Mouse (Mus musculus): ENCODE measurements around the gene Fbxo39. TPM values are rescaled to one million over a fixed set of nuclear protein-coding genes. Genes with fewer than 3 reads are reported as not detected.

Gene Fbxo39
- not detected in 2 replicates for polyA plus RNA-seq (2015; fragmentation: Nextera tagmentation; extraction: Ambion mirVana)

GRCm38 (mm10) chr11:72314151-72314895 is at the start of gene Fbxo39:
TSS of gene Fbxo39 (plus strand) at chr11:72314444.
- Histone ChIP-seq H3K4me3 (peak within 1 kb of the TSS; percentile 26), H3K27me3 (peaks cover 26% of the 10 kb centered on the region), H3K4me2 (peak within 1 kb of the TSS; percentile 52), H3K4me1 (0 out of 2 replicates have a peak, but pooled peaks cover 5% of the 10 kb centered on the region), H3K9me3 (replicated peaks) (no peaks in the 10 kb centered on the region), H3K36me3 (ENCODE audit: poor library complexity, severe bottlenecking) (no peaks in the 10 kb centered on the region), H3K9ac (peak within 1 kb of the TSS; percentile 45), H3K27ac (no peak within 1 kb of the TSS)
- ATAC-seq: no peak
- 10% methylated on average over 42 of the region's 42 CpGs for WGBS

- no peak for ATAC-seq
- Histone ChIP-seq H3K9me3 (replicated peaks) (no peaks in the 10 kb centered on the region), H3K36me3 (ENCODE audit: poor library complexity, severe bottlenecking) (no peaks in the 10 kb centered on the region), H3K4me3 (no peak overlapping the region), H3K9ac (no peak overlapping the region), H3K4me1 (peaks cover 22% of the 10 kb centered on the region), H3K4me2 (peak overlapping the region; percentile 66), H3K27ac (no peak overlapping the region), H3K27me3 (peaks cover 41% of the 10 kb centered on the region)
- 6% methylated on average over 11 of the region's 11 CpGs for WGBS
Measured at GRCm38 (mm10) chr11:72265483-72265882, 48.8 kb upstream of the Fbxo39 start.

- peaks cover 41% of the 10 kb centered on the region for H3K27me3 ChIP-seq
Measured at GRCm38 (mm10) chr11:72266207-72266959, 47.9 kb upstream of the Fbxo39 start.

GRCm38 (mm10) chr11:72266960-72267560 is 47.2 kb upstream of the Fbxo39 start, which contains the start of gene Slc13a5:
TSS of gene Slc13a5 (minus strand) at chr11:72267222.
- Histone ChIP-seq H3K36me3 (ENCODE audit: poor library complexity, severe bottlenecking) (no peaks in the 10 kb centered on the region), H3K9me3 (replicated peaks) (no peaks in the 10 kb centered on the region), H3K4me1 (peaks cover 22% of the 10 kb centered on the region), H3K4me3 (peak within 1 kb of the TSS; percentile 40), H3K9ac (peak within 1 kb of the TSS; percentile 40), H3K27ac (no peak within 1 kb of the TSS), H3K27me3 (peaks cover 41% of the 10 kb centered on the region), H3K4me2 (peak within 1 kb of the TSS; percentile 66)
- under 1% methylated on average over 36 of the region's 36 CpGs for WGBS
- peak; percentile 66 for ATAC-seq

More at GRCm38 (mm10) chr11:72266207-72266959, 47.9 kb upstream of the Fbxo39 start:
- Histone ChIP-seq H3K4me3 (peak overlapping the region; percentile 40), H3K9ac (peak overlapping the region; percentile 40), H3K27ac (no peak overlapping the region), H3K36me3 (ENCODE audit: poor library complexity, severe bottlenecking) (no peaks in the 10 kb centered on the region), H3K4me2 (peak overlapping the region; percentile 66), H3K4me1 (peaks cover 22% of the 10 kb centered on the region), H3K9me3 (replicated peaks) (no peaks in the 10 kb centered on the region)
- 2% methylated on average over 46 of the region's 46 CpGs for WGBS
- ATAC-seq: peak; percentile 87

GRCm38 (mm10) chr11:72271761-72272160 is 42.5 kb upstream of the Fbxo39 start:
- Histone ChIP-seq H3K4me3 (no peak overlapping the region), H3K27me3 (peaks cover 9% of the 10 kb centered on the region; the same call in 1 of the 2 replicates), H3K9ac (no peak overlapping the region), H3K9me3 (replicated peaks) (no peaks in the 10 kb centered on the region), H3K4me2 (no peak overlapping the region), H3K4me1 (peaks cover 7% of the 10 kb centered on the region; the same call in 1 of the 2 replicates), H3K27ac (no peak overlapping the region), H3K36me3 (ENCODE audit: poor library complexity, severe bottlenecking) (no peaks in the 10 kb centered on the region)
- WGBS: 65% methylated on average over 1 of the region's 1 CpGs
- no peak for ATAC-seq

- no peak overlapping the region for H3K9ac ChIP-seq
- no peak for ATAC-seq
- H3K36me3 ChIP-seq (ENCODE audit: poor library complexity, severe bottlenecking): no peaks in the 10 kb centered on the region
- no peak overlapping the region for H3K4me3 ChIP-seq
- H3K4me1 ChIP-seq: no peaks in the 10 kb centered on the region
- no peaks in the 10 kb centered on the region for H3K9me3 ChIP-seq (replicated peaks)
- 73% methylated on average over 3 of the region's 3 CpGs for WGBS
- no peak overlapping the region for H3K27ac ChIP-seq
- no peak overlapping the region for H3K4me2 ChIP-seq
- 0 out of 2 replicates have a peak, but pooled peaks cover 4% of the 10 kb centered on the region for H3K27me3 ChIP-seq
Measured at GRCm38 (mm10) chr11:72273341-72273740, 40.9 kb upstream of the Fbxo39 start.

GRCm38 (mm10) chr11:72281143-72281851 is 32.9 kb upstream of the Fbxo39 start:
- 85% methylated on average over 5 of the region's 5 CpGs for WGBS
- H3K9ac ChIP-seq: no peak overlapping the region
- no peak overlapping the region for H3K4me2 ChIP-seq
- no peaks in the 10 kb centered on the region for H3K36me3 ChIP-seq (ENCODE audit: poor library complexity, severe bottlenecking)
- H3K4me1 ChIP-seq: peaks cover 7% of the 10 kb centered on the region
- H3K27me3 ChIP-seq: no peaks in the 10 kb centered on the region
- H3K9me3 ChIP-seq (replicated peaks): no peaks in the 10 kb centered on the region
- ATAC-seq: no peak
- H3K27ac ChIP-seq: no peak overlapping the region
- H3K4me3 ChIP-seq: no peak overlapping the region

GRCm38 (mm10) chr11:72281852-72282400 is 32.3 kb upstream of the Fbxo39 start:
- Histone ChIP-seq H3K36me3 (ENCODE audit: poor library complexity, severe bottlenecking) (no peaks in the 10 kb centered on the region), H3K27ac (no peak overlapping the region), H3K4me1 (peaks cover 7% of the 10 kb centered on the region), H3K27me3 (no peaks in the 10 kb centered on the region), H3K4me3 (no peak overlapping the region), H3K4me2 (no peak overlapping the region), H3K9me3 (replicated peaks) (no peaks in the 10 kb centered on the region), H3K9ac (no peak overlapping the region)
- ATAC-seq: no peak
- WGBS: 26% methylated on average over 5 of the region's 5 CpGs

GRCm38 (mm10) chr11:72283486-72284224 is 30.6 kb upstream of the Fbxo39 start:
- Histone ChIP-seq H3K9me3 (replicated peaks) (no peaks in the 10 kb centered on the region), H3K4me1 (peaks cover 7% of the 10 kb centered on the region), H3K36me3 (ENCODE audit: poor library complexity, severe bottlenecking) (no peaks in the 10 kb centered on the region), H3K4me2 (no peak overlapping the region), H3K4me3 (no peak overlapping the region), H3K27ac (no peak overlapping the region), H3K9ac (no peak overlapping the region), H3K27me3 (no peaks in the 10 kb centered on the region)
- no peak for ATAC-seq
- WGBS: 90% methylated on average over 14 of the region's 16 CpGs

- Histone ChIP-seq H3K27ac (no peak overlapping the region), H3K9me3 (replicated peaks) (no peaks in the 10 kb centered on the region), H3K4me1 (peaks cover 7% of the 10 kb centered on the region), H3K27me3 (no peaks in the 10 kb centered on the region), H3K4me2 (no peak overlapping the region), H3K4me3 (no peak overlapping the region), H3K36me3 (ENCODE audit: poor library complexity, severe bottlenecking) (no peaks in the 10 kb centered on the region), H3K9ac (no peak overlapping the region)
- ATAC-seq: no peak
- WGBS: 86% methylated on average over 14 of the region's 14 CpGs
Measured at GRCm38 (mm10) chr11:72284532-72285182, 29.6 kb upstream of the Fbxo39 start.
